ENCODE assay signal across 26 mouse cellular contexts in genomic region chr10:110743701-110744100, GRCm38 (mm10). TPM values are rescaled to one million over a fixed set of nuclear protein-coding genes. Genes with fewer than 3 reads are reported as not detected.
DNase-seq lines count a peak whose midpoint lies in the region; ATAC-seq and TF ChIP-seq lines count a peak whose summit lies in the region.
"Had no signal": no experiment of that assay in that cellular context is flagged by ENCODE, and none has a peak within 500 bp of the region (broad histone marks: within the 10 kb centered on the region; RNA-seq: fewer than 3 reads in every experiment).

No protein-coding gene starts in this region.

- H3K27me3 ChIP-seq in lung, embryonic 15.5 days, result no peaks in the 10 kb centered on the region
- H3K27me3 ChIP-seq in neural tube, embryonic 15.5 days (replicated peaks), result no peaks in the 10 kb centered on the region
- H3K27me3 ChIP-seq: embryonic facial prominence, embryonic 12.5 days; embryonic facial prominence, embryonic 15.5 days; hindbrain, embryonic 13.5 days had no signal

- no peak for TF ChIP-seq POLR2A in lung, adult 2 months (IDR thresholded peaks at IDR 0.05; ENCODE audit: borderline replicate concordance, extremely low read depth, low read depth, low read length)

- intact Hi-C loops in heart, postnatal 36 days (cut with DNase I), result loop anchor here (10.0 kb wide), 1 partner anchor 731 kb away; the partner anchor contains the start of gene Nap1l1

- H3K4me1 ChIP-seq in lung, embryonic 15.5 days, result peaks cover 22% of the 10 kb centered on the region
- H3K4me1 ChIP-seq in lung, adult 2 months (ENCODE audit: control insufficient read depth, insufficient read depth, low read length), result peaks cover 3% of the 10 kb centered on the region; the same call in 1 of the 2 replicates
- H3K4me1 ChIP-seq in neural tube, embryonic 15.5 days, result peaks cover 19% of the 10 kb centered on the region

- no peak overlapping the region for H3K27ac ChIP-seq in lung, embryonic 15.5 days
- H3K27ac ChIP-seq in neural tube, embryonic 15.5 days (replicated peaks), result no peak overlapping the region
- H3K27ac ChIP-seq: embryonic facial prominence, embryonic 12.5 days; embryonic facial prominence, embryonic 15.5 days; gastrocnemius, adult 2 months; heart, embryonic 13.5 days; hindbrain, embryonic 13.5 days had no signal

- peak overlapping the region; percentile 95 for H3K4me2 ChIP-seq in lung, embryonic 15.5 days
- no peak overlapping the region for H3K4me2 ChIP-seq in neural tube, embryonic 15.5 days

- DNase-seq in heart, adult 11 months, result peak; percentile 66
- no peak for DNase-seq in heart, postnatal 36 days
- no peak for DNase-seq in lung, adult 2 months
- DNase-seq in neural tube, embryonic 10.5 days (ENCODE audit: extremely low spot score, low spot score), result peak; percentile 13
- DNase-seq: adrenal gland, postnatal 10 days; adrenal gland, postnatal 36 days; cerebellum, adult 18-20 months; cerebellum, adult 9-10 months; cerebellum, postnatal 14 days; forebrain, postnatal 0 days; gastrocnemius, adult 2 months; gastrocnemius, postnatal 14 days; heart, adult 18-20 months; heart, postnatal 14 days had no signal

- TF ChIP-seq CTCF in lung, adult 2 months (IDR thresholded peaks at IDR 0.05; ENCODE audit: insufficient read depth, low read length), result no peak

- H3K4me3 ChIP-seq in lung, embryonic 15.5 days, result 0 out of 2 replicates have a peak overlapping the region, but pooled peaks have one; percentile 77
- H3K4me3 ChIP-seq in lung, adult 2 months (replicated peaks; ENCODE audit: extremely low read depth, low read depth, low read length), result no peak overlapping the region
- no peak overlapping the region for H3K4me3 ChIP-seq in neural tube, embryonic 15.5 days (replicated peaks)
- H3K4me3 ChIP-seq: embryonic facial prominence, embryonic 12.5 days; gastrocnemius, adult 2 months; heart, embryonic 10.5 days had no signal

- H3K9me3 ChIP-seq in lung, embryonic 15.5 days, result no peaks in the 10 kb centered on the region
- H3K9me3 ChIP-seq in neural tube, embryonic 15.5 days (replicated peaks), result no peaks in the 10 kb centered on the region
- H3K9me3 ChIP-seq: embryonic facial prominence, embryonic 12.5 days; embryonic facial prominence, embryonic 15.5 days; G1E; heart, embryonic 10.5 days; heart, embryonic 13.5 days; hindbrain, embryonic 10.5 days; hindbrain, embryonic 13.5 days had no signal

- 43% methylated on average over 6 of the region's 6 CpGs for WGBS in lung, embryonic 15.5 days
- 70% methylated on average over 6 of the region's 6 CpGs for WGBS in lung, adult 2 months
- 87% methylated on average over 6 of the region's 6 CpGs for WGBS in neural tube, embryonic 15.5 days

- ATAC-seq in lung, embryonic 15.5 days (ENCODE audit: borderline replicate concordance, extremely low read depth, low FRiP score, low TSS enrichment), result no peak
- no peak for ATAC-seq in neural tube, embryonic 15.5 days (ENCODE audit: low FRiP score)
- ATAC-seq: forebrain, embryonic 14.5 days; forebrain, postnatal 0 days; hindbrain, embryonic 16.5 days; Patski had no signal

- peaks cover 13% of the 10 kb centered on the region; the same call in 1 of the 2 replicates for H3K36me3 ChIP-seq in lung, embryonic 15.5 days
- H3K36me3 ChIP-seq in neural tube, embryonic 15.5 days, result no peaks in the 10 kb centered on the region

- no peak overlapping the region for H3K9ac ChIP-seq in lung, embryonic 15.5 days
- H3K9ac ChIP-seq in neural tube, embryonic 15.5 days (replicated peaks), result no peak overlapping the region
- H3K9ac ChIP-seq: embryonic facial prominence, embryonic 12.5 days; embryonic facial prominence, embryonic 15.5 days; forebrain, postnatal 0 days; heart, embryonic 13.5 days; hindbrain, embryonic 13.5 days had no signal

RNA-seq across cellular contexts. Expression of gene E2f7, which starts 1.5 kb away (rescaled TPM):
- 1 to 10 TPM; 1.8 to 2.0 TPM for total RNA-seq in heart, postnatal 36 days (2021)
- 36.7 and 38.1 TPM in 2 replicates for polyA plus RNA-seq in lung, embryonic 15.5 days (2015; fragmentation: Nextera tagmentation; extraction: Ambion mirVana)
- 0.40 TPM in 2 replicates for polyA plus RNA-seq in lung, adult 2 months (2012; rRNA removed)
- 5.6 and 8.7 TPM in 2 replicates for polyA plus RNA-seq in neural tube, embryonic 15.5 days (2015; fragmentation: Nextera tagmentation; extraction: Ambion mirVana)

Comparison
In these comparisons a context has a peak if more than half of its experiments do, and no peak if none do; other contexts are left out.
1. DNase-seq: peak in heart, adult 11 months (single experiment) and neural tube, embryonic 10.5 days (single experiment); none in heart, postnatal 36 days (0 of 2) and lung, adult 2 months (single experiment).